Mouse (Mus musculus) liver, adult 2 months (tissue): ENCODE measurements around the gene Abcb6.

Experiments
- CTCF ChIP-seq: fragments of 200-500 bp; IDR thresholded peaks from 2 replicates; pipeline ENCODE4 v1.5.1; 2011; ENCODE audit warnings: low read depth, low read length, control low read depth
- POLR2A ChIP-seq: fragments of 200-500 bp; IDR thresholded peaks from 2 replicates; pipeline ENCODE4 v1.6.1; 2011; ENCODE audit warnings: low read length, control low read depth; ENCODE audit not compliant: insufficient read depth; ENCODE audit errors: extremely low read depth

- TF ChIP-seq CTCF (no peak), POLR2A (no peak)
Measured at GRCm38 (mm10) chr1:75147411-75148135, 32.6 kb downstream of the Abcb6 start.
